Mouse (Mus musculus): Measurements from ENCODE around the gene Cfl2.

DNA sequence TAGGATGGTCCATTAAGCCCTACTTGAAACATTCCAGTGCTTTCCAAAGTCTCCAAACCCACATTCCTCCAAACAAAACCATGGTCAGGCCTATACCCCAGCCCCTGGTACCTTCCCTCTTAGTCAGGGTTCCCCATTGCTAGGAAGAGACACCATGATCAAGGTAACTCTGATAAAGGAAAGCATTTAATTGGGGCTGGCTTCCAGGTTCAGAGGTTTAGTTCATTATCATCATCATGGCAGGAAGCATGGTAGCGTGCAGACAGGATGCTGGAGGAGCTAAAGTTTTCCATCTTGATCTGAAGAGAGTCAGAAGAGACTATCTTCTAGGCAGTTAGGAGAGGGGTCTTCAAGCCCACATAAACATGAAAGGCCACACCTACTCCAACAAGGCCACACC lies 21.1 kb downstream of the Cfl2 start:
- TF ChIP-seq POLR2A (IDR thresholded peaks at IDR 0.05; ENCODE audit: insufficient read length, low read depth) = no peak
- TF ChIP-seq USF1 (IDR thresholded peaks at IDR 0.05; ENCODE audit: low read depth) = no peak
- no peak for TF ChIP-seq MYOD1 (IDR thresholded peaks at IDR 0.05; ENCODE audit: control insufficient read depth in 1 of 3, insufficient read length in 2 of 3, low read depth in 2 of 3)
- no peak for TF ChIP-seq MYOG (IDR thresholded peaks at IDR 0.05; ENCODE audit: control insufficient read depth in 1 of 3, insufficient read depth in 1 of 3, insufficient read length in 2 of 3, low read depth in 2 of 3)
